Mouse (Mus musculus): ENCODE results near the gene Perm1.

- no peak for TF ChIP-seq CTCF (IDR thresholded peaks at IDR 0.05; ENCODE audit: extremely low read depth, insufficient read depth, low read length)
- TF ChIP-seq POLR2A (IDR thresholded peaks at IDR 0.05; ENCODE audit: extremely low read depth, insufficient read depth, low read length): no peak
These were observed 36.5 kb downstream of the Perm1 start for GRCm38 (mm10) chr4:156252140-156252539.
